Mouse (Mus musculus) liver, adult 2 months (tissue): Measurements from ENCODE around the gene Cyb5b. TPM values are rescaled to one million over a fixed set of nuclear protein-coding genes. Genes with fewer than 3 reads are reported as not detected.

Experiments used
- DNase-seq: peaks from one replicate; pipeline ENCODE4 v3.0.0-alpha.2; 2011; ENCODE audit warnings: low read depth, low spot score; ENCODE audit errors: extremely low read depth
- H3K27ac ChIP-seq: fragments of 200-500 bp; replicated peaks from 2 replicates; pipeline ENCODE4 v1.5.1; 2012; ENCODE audit warnings: low read depth, mild to moderate bottlenecking, control low read depth, inconsistent platforms, low read length; ENCODE audit not compliant: insufficient read depth
- H3K27me3 ChIP-seq: fragments of 200-500 bp; 2 replicates; pipeline ENCODE4 v1.6.1; 2012; ENCODE audit warnings: mild to moderate bottlenecking, moderate library complexity, low read length, inconsistent platforms; ENCODE audit not compliant: control insufficient read depth, insufficient read depth
- H3K36me3 ChIP-seq: fragments of 200-500 bp; 2 replicates; pipeline ENCODE4 v1.6.1; 2012; ENCODE audit warnings: low read length, inconsistent platforms; ENCODE audit not compliant: control insufficient read depth, insufficient read depth
- H3K4me1 ChIP-seq: fragments of 200-500 bp; 2 replicates; pipeline ENCODE4 v1.6.1; 2011; ENCODE audit warnings: low read length; ENCODE audit not compliant: control insufficient read depth, insufficient read depth
- H3K4me3 ChIP-seq: fragments of 200-500 bp; 2 replicates; pipeline ENCODE4 v1.5.1; 2011; ENCODE audit warnings: low read depth, mild to moderate bottlenecking, control low read depth, low read length, moderate library complexity; ENCODE audit not compliant: insufficient read depth
- H3K79me2 ChIP-seq: fragments of 200-500 bp; 2 replicates; pipeline ENCODE4 v1.6.1; 2012; ENCODE audit warnings: inconsistent platforms, mild to moderate bottlenecking, low read length, moderate library complexity; ENCODE audit not compliant: control insufficient read depth, insufficient read depth
- H3K9ac ChIP-seq: fragments of 200-500 bp; 2 replicates; pipeline ENCODE4 v1.6.1; 2012; ENCODE audit warnings: low read depth, mild to moderate bottlenecking, control low read depth, inconsistent platforms, low read length
- CTCF ChIP-seq: fragments of 200-500 bp; IDR thresholded peaks from 2 replicates; pipeline ENCODE4 v1.5.1; 2011; ENCODE audit warnings: low read depth, low read length, control low read depth
- POLR2A ChIP-seq: fragments of 200-500 bp; IDR thresholded peaks from 2 replicates; pipeline ENCODE4 v1.6.1; 2011; ENCODE audit warnings: low read length, control low read depth; ENCODE audit not compliant: insufficient read depth; ENCODE audit errors: extremely low read depth
- WGBS: fragments of 180-500 bp; shearing (Covaris S2); methylation state at CpG from one replicate; pipeline ENCODE4 v1.1.7; 2018; 5-methylcytosine and 5-hydroxymethylcytosine counted together
- polyA plus RNA-seq: library from polyadenylated mRNA; depleted of rRNA; stranded (reverse); fragments of >200 nt; gene quantifications from 2 replicates; pipeline ENCODE4 v1.2.3, GENCODE M21; 2012
- total RNA-seq: library from RNA; depleted of rRNA; stranded (reverse); fragments of >200 nt; gene quantifications from 2 replicates; pipeline ENCODE4 v1.2.3, GENCODE M21; 2014

Cyb5b gene
- total and polyA plus RNA-seq, 2 experiments = 223 to 256 TPM

GRCm38 (mm10) chr8:107167848-107168247 is 17.4 kb downstream of the Cyb5b start:
- Histone ChIP-seq H3K4me3 (no peak overlapping the region), H3K27me3 (no peaks in the 10 kb centered on the region), H3K9ac (no peak overlapping the region), H3K36me3 (peaks cover 54% of the 10 kb centered on the region), H3K4me1 (no peaks in the 10 kb centered on the region; the same call in 1 of the 2 replicates), H3K79me2 (peaks cover 12% of the 10 kb centered on the region; the same call in 1 of the 2 replicates), H3K27ac (no peak overlapping the region)
- TF ChIP-seq POLR2A (no peak), CTCF (no peak)
- no peak for DNase-seq
- 81% methylated on average over 5 of the region's 5 CpGs for WGBS

DNA sequence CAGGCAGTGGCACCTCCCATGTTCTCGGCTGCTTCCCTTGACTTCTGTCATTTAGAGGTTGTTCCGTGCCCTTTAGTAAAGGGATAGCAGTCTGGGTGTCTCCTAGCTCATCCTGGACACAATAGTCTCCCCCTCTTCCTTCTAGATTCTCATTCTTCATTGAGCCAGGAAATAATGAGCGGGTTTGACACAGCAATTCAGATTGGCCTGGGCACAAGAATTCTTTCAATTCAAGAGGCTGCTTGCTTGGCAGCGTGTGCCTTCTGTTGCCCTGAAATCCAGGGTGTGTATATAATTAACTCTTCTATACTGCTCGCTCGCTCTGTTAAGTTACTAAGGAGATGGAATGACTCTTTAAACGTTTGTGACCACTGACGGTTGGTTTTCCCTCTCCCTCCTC is 21.7 kb downstream of the Cyb5b start:
- WGBS = 84% methylated on average over 8 of the region's 8 CpGs
- Histone ChIP-seq H3K36me3 (peaks cover 65% of the 10 kb centered on the region), H3K9ac (no peak overlapping the region), H3K4me3 (no peak overlapping the region), H3K79me2 (0 out of 2 replicates have a peak, but pooled peaks cover 3% of the 10 kb centered on the region), H3K27ac (no peak overlapping the region), H3K4me1 (no peaks in the 10 kb centered on the region; the same call in 1 of the 2 replicates), H3K27me3 (no peaks in the 10 kb centered on the region)
- DNase-seq = no peak
- TF ChIP-seq CTCF (no peak), POLR2A (no peak)

DNA sequence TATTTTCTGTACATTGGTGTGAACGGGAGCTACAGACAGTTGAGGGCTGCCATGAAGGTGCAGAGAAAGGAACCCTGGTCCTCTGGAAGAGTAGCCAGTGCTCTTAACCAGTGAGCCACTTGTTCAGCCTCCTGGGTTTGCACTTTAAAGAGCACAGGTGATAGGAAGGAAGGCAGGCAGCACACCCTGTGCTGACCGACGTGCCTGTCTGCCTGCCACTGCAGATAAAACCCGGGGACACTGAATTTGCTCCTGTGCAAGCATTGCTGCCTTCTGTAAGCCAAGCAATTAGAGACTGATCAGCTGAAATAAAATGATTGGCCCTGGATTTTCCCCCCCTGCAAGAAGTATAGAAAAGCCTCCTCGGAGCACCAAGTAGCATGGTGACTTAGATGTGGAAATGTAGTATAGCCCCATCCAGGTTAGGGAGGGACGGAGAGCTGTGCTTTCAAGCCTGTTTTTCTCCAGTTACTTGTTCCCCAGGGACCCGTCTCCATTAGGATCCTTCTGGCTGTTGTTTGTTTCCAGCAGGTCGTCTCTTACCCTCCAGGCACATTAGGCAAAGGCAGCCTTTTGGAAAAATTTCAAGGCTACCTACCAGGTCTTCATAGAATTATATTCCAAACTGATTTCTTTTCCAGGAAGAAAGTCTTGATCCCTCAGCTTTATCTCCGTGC is 22.7 kb downstream of the Cyb5b start:
- peaks cover 74% of the 10 kb centered on the region for H3K36me3 ChIP-seq
- H3K4me1 ChIP-seq = no peaks in the 10 kb centered on the region
- no peak overlapping the region for H3K27ac ChIP-seq
- no peak for DNase-seq
- no peak overlapping the region for H3K9ac ChIP-seq
- no peaks in the 10 kb centered on the region for H3K27me3 ChIP-seq
- H3K79me2 ChIP-seq = 0 out of 2 replicates have a peak, but pooled peaks cover 3% of the 10 kb centered on the region
- no peak overlapping the region for H3K4me3 ChIP-seq
- 82% methylated on average over 9 of the region's 9 CpGs for WGBS
- no peak for TF ChIP-seq POLR2A
- no peak for TF ChIP-seq CTCF

- Histone ChIP-seq H3K27me3 (no peaks in the 10 kb centered on the region), H3K79me2 (no peaks in the 10 kb centered on the region), H3K4me1 (no peaks in the 10 kb centered on the region), H3K36me3 (peaks cover 83% of the 10 kb centered on the region), H3K27ac (no peak overlapping the region), H3K4me3 (no peak overlapping the region), H3K9ac (no peak overlapping the region)
- TF ChIP-seq POLR2A = no peak
- TF ChIP-seq CTCF = no peak
- DNase-seq = no peak
- 89% methylated on average over 6 of the region's 6 CpGs for WGBS
Observed at GRCm38 (mm10) chr8:107181122-107181521, 30.7 kb downstream of the Cyb5b start.

DNA sequence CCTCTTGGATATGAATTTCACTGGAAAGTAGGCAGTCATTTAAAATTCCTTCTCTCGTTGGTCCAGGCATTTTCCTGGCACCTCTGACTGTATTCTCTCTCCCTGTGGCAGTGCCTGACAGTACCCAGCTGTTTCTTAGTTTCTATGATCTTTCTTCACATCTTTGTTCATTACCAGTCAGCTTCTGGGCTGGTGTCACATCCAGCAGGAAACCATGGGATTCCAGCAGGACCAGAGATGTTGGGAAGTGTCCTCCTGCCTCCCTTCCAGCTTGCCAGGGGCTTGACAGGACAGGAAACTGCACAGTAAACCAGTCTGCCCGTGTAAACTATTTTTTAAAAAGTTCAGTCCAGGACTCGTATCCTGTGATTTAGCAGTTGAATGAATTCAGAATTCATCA is 34.6 kb downstream of the Cyb5b start:
- DNase-seq = no peak
- H3K9ac ChIP-seq = no peak overlapping the region
- no peaks in the 10 kb centered on the region for H3K79me2 ChIP-seq
- TF ChIP-seq POLR2A (no peak), CTCF (no peak)
- H3K36me3 ChIP-seq = peaks cover 49% of the 10 kb centered on the region
- no peaks in the 10 kb centered on the region for H3K27me3 ChIP-seq
- no peak overlapping the region for H3K27ac ChIP-seq
- WGBS = 73% methylated on average over 3 of the region's 3 CpGs
- H3K4me1 ChIP-seq = no peaks in the 10 kb centered on the region
- no peak overlapping the region for H3K4me3 ChIP-seq

- no peaks in the 10 kb centered on the region for H3K27me3 ChIP-seq
- DNase-seq = no peak
- 76% methylated on average over 15 of the region's 15 CpGs for WGBS
- no peaks in the 10 kb centered on the region for H3K79me2 ChIP-seq
- no peak for TF ChIP-seq CTCF
- no peak for TF ChIP-seq POLR2A
- no peaks in the 10 kb centered on the region for H3K4me1 ChIP-seq
- H3K36me3 ChIP-seq = peaks cover 32% of the 10 kb centered on the region
- no peak overlapping the region for H3K4me3 ChIP-seq
- H3K9ac ChIP-seq = no peak overlapping the region
- H3K27ac ChIP-seq = no peak overlapping the region
Observed at GRCm38 (mm10) chr8:107186659-107187390, 36.4 kb downstream of the Cyb5b start.
